Mouse (Mus musculus) kidney, adult 8-10 months (tissue): ENCODE measurements around the gene Uggt2.

ENCODE experiments used
- DNase-seq, 2 experiments: peaks; one replicate each; pipeline ENCODE4 v3.0.0; 2022

The Uggt2 gene

GRCm38 (mm10) chr14:119098851-119099569 lies at the start of gene Uggt2:
TSS of gene Uggt2 (minus strand) at chr14:119099430.
- DNase-seq = peak; percentile 45 to 68

GRCm38 (mm10) chr14:119139381-119139950 lies 40.2 kb upstream of the Uggt2 start:
- DNase-seq = no peak

GRCm38 (mm10) chr14:119138786-119139100 lies 39.5 kb upstream of the Uggt2 start:
- DNase-seq = no peak

- no peak for DNase-seq
Measured at GRCm38 (mm10) chr14:119137906-119138785, 38.9 kb upstream of the Uggt2 start, which contains the start of gene Hs6st3. TSS of gene Hs6st3 (plus strand) at chr14:119138341.

GRCm38 (mm10) chr14:119137512-119137905 lies 38.3 kb upstream of the Uggt2 start:
- DNase-seq = peak; percentile 10 to 18

GRCm38 (mm10) chr14:119127330-119127729 lies 28.1 kb upstream of the Uggt2 start:
- no peak for DNase-seq

- DNase-seq = no peak
Measured at GRCm38 (mm10) chr14:119125840-119126239, 26.6 kb upstream of the Uggt2 start.

- DNase-seq = no peak
Measured at GRCm38 (mm10) chr14:119124061-119124460, 24.8 kb upstream of the Uggt2 start.

- no peak for DNase-seq
Measured at GRCm38 (mm10) chr14:119123582-119123981, 24.4 kb upstream of the Uggt2 start.

GRCm38 (mm10) chr14:119112558-119112957 lies 13.3 kb upstream of the Uggt2 start:
- DNase-seq = no peak

GRCm38 (mm10) chr14:119109776-119110218 lies 10.6 kb upstream of the Uggt2 start:
- no peak for DNase-seq

GRCm38 (mm10) chr14:119108776-119109301 lies 9.6 kb upstream of the Uggt2 start:
- no peak for DNase-seq

- no peak for DNase-seq
Measured at GRCm38 (mm10) chr14:119107591-119107990, 8.4 kb upstream of the Uggt2 start.

GRCm38 (mm10) chr14:119099570-119099891 lies 301 bp upstream of the Uggt2 start:
- no peak for DNase-seq

GRCm38 (mm10) chr14:119061811-119062210 lies 37.4 kb downstream of the Uggt2 start:
- DNase-seq = no peak

GRCm38 (mm10) chr14:119060682-119061081 lies 38.5 kb downstream of the Uggt2 start:
- no peak for DNase-seq

- DNase-seq = no peak
Measured at GRCm38 (mm10) chr14:119057014-119057413, 42.2 kb downstream of the Uggt2 start.

- no peak for DNase-seq
Measured at GRCm38 (mm10) chr14:119052969-119053368, 46.3 kb downstream of the Uggt2 start.

GRCm38 (mm10) chr14:119052361-119052760 lies 46.9 kb downstream of the Uggt2 start:
- no peak for DNase-seq

GRCm38 (mm10) chr14:119043765-119044164 lies 55.5 kb downstream of the Uggt2 start:
- no peak for DNase-seq

- peak; percentile 13 to 64 for DNase-seq
Measured at GRCm38 (mm10) chr14:119040253-119040652, 59.0 kb downstream of the Uggt2 start.

GRCm38 (mm10) chr14:119037755-119038154 lies 61.5 kb downstream of the Uggt2 start:
- DNase-seq = no peak

GRCm38 (mm10) chr14:119037076-119037683 lies 62.0 kb downstream of the Uggt2 start:
- no peak for DNase-seq
